Mouse (Mus musculus) activated CD4-positive, CD25-positive, alpha-beta regulatory T cell (primary cell): Measurements from ENCODE around the gene Rassf10. TPM values are rescaled to one million over a fixed set of nuclear protein-coding genes. Genes with fewer than 3 reads are reported as not detected.

Source experiments
- polyA plus RNA-seq, 2 experiments: library from polyadenylated mRNA; unstranded; fragments of 100-300 nt; shearing (Covaris generic); gene quantifications; one replicate each; pipeline ENCODE4 v1.2.1; 2017

Rassf10 gene
- not detected for polyA plus RNA-seq

GRCm38 (mm10) chr7:112953777-112954291, at the start of gene Rassf10:
TSS of gene Rassf10 (plus strand) at chr7:112953962.

